Mouse (Mus musculus): ENCODE results near the gene Atp6v1g1.

DNA sequence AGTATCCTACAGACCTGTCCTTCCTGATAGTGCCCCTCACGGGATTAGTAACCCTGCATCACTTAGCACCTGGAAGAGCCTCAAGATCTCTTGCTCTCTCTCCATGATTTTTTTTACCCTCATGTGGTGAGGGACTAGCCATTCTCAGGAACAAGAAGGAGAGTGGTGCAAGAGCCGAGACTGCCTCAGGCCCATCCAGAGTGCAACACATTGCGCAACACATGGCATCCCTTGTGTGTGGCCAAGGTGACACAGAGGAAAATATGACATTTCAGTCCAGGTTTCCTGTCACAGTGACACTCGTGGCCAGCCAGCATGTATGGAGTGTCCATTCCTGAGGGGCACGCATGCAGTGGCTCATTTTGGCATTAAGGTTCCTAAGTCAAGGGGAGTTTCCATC is 28.0 kb downstream of the Atp6v1g1 start:
- TF ChIP-seq CTCF (IDR thresholded peaks at IDR 0.05; ENCODE audit: borderline replicate concordance, insufficient read depth, low read depth, low read length) (no peak), POLR2A (IDR thresholded peaks at IDR 0.05; ENCODE audit: borderline replicate concordance, insufficient read depth, low read length) (no peak)

All from cerebellum, adult 2 months (tissue).